Mouse (Mus musculus) layer of hippocampus, adult 8-10 months (tissue): ENCODE measurements around the gene Tmem140. TPM values are rescaled to one million over a fixed set of nuclear protein-coding genes. Genes with fewer than 3 reads are reported as not detected.

Source experiments
- DNase-seq, 2 experiments: peaks; one replicate each; pipeline ENCODE4 v3.0.0; 2022; ENCODE audit warnings: low spot score in 2 of 2
- total RNA-seq, 4 experiments: library from RNA; stranded (reverse); gene quantifications; 2 replicates each; pipeline ENCODE4 v1.2.4; 2022

The Tmem140 gene
- total RNA-seq, 4 experiments from 2014 or later = 4.3 to 5.9 (median 5.0) TPM

DNA sequence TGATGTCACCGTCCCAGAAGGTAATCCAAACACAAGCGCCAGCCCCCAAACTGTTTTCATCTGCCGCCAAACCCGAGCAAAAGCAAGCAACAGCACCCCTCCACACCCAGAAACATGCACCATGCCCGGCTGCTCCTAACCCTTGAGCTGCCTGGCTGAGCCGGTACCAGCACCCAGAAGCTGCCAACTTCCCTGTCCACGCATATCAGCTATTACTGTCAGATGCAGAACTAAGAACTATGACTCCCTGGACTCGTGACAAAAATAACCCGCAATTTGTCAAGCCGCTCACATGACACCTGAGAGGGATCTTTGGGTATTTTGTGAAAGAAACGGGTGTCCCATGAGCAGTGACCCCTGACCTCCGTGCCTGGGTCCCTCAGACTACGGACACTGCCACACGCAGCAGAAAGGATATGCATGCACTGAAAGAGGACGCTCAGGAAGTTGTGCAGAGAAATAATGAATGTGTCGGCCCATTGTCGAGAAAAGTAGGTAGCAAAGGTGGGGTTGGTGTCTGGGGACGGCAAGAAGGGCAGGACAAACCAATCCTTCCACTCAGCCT is 44.8 kb downstream of the Tmem140 start:
- no peak for DNase-seq

GRCm38 (mm10) chr6:34909631-34910345 is 46.8 kb downstream of the Tmem140 start:
- no peak for DNase-seq

GRCm38 (mm10) chr6:34910371-34911219 is 47.6 kb downstream of the Tmem140 start, which contains the start of gene Wdr91:
Wdr91 (minus strand) TSS chr6:34910876.
- DNase-seq = peak; percentile 78 to 91

GRCm38 (mm10) chr6:34913341-34914040 is 50.5 kb downstream of the Tmem140 start:
- no peak for DNase-seq

GRCm38 (mm10) chr6:34914462-34914861 is 51.5 kb downstream of the Tmem140 start:
- no peak for DNase-seq

GRCm38 (mm10) chr6:34919146-34919545 is 56.2 kb downstream of the Tmem140 start:
- DNase-seq = no peak

GRCm38 (mm10) chr6:34919956-34920355 is 57.0 kb downstream of the Tmem140 start, which contains the start of gene Stra8:
Stra8 (plus strand) TSS chr6:34920163.
- no peak for DNase-seq

DNA sequence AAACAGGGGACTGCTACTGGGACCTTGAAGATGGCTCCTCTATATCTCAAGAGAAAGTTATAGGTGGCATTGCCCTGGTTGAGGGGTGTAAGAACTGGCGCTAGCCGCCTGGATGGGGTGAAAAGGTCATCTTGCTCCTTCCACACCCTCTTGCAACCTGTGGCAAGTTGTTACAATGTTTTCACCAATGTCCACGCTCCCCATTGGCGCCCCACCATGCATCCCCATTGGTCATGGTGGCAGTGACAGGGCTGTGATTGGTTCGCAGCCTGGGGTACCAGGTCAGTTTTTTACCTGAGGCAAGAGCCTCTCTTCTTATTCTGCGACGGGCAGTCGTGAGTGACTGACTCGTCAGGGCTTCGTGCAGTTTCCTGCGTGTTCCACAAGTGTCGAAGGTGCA is 57.7 kb downstream of the Tmem140 start:
- no peak for DNase-seq

- DNase-seq = no peak
Measured at GRCm38 (mm10) chr6:34921941-34922340, 59.0 kb downstream of the Tmem140 start.

Other genes with a start within 250 kb of the Tmem140 start
- 10 to 100 TPM; 13.7 to 14.7 (median 14.2) TPM for gene Agbl3, start 82.7 kb upstream of the Tmem140 start, total RNA-seq
- gene Cyren, start 14.9 kb downstream of the Tmem140 start, total RNA-seq = 1 to 10 TPM; 4.3 to 6.2 (median 5.3) TPM
- gene Wdr91, start 47.7 kb downstream of the Tmem140 start, total RNA-seq = 10 to 100 TPM; 35.0 to 38.8 (median 37.4) TPM
- not detected for gene Stra8, start 57.0 kb downstream of the Tmem140 start, total RNA-seq
- gene Slc23a4, start 125.3 kb downstream of the Tmem140 start, total RNA-seq = 1 to 10 TPM in 3 of 4 experiments, under 1 TPM in 1; 0.87 to 1.6 (median 1.2) TPM